Mouse (Mus musculus) spleen, adult 2 months (tissue): Measurements from ENCODE around the gene Tas2r118.

Experiments
- CTCF ChIP-seq: fragments of 200-500 bp; IDR thresholded peaks from 2 replicates; pipeline ENCODE4 v1.5.1; 2011; ENCODE audit warnings: mild to moderate bottlenecking, inconsistent platforms; ENCODE audit not compliant: insufficient read depth, insufficient read length, insufficient replicate concordance; ENCODE audit errors: extremely low read depth
- POLR2A ChIP-seq: fragments of 200-500 bp; IDR thresholded peaks from 2 replicates; pipeline ENCODE4 v1.6.1; 2011; ENCODE audit warnings: low read depth, low read length, inconsistent platforms

DNA sequence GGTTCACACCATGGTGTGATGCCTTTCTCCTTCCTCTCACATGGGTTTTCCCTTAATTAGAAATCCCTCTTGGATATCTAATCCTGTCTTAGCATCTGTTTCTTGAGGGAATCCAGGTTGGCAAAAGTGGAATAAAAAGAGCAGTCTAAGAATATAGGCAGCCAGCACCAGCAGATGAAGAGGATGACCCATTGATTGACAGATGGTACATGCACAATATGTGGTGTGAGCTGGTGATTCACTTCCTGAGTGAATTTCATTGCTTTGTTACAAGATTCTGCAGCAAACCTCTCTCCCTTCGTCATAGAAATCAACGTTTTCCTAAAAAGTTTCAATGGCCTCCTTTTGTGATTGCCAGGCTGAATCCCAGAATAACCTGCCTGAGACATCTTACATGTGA is 23.4 kb upstream of the Tas2r118 start:
- TF ChIP-seq CTCF = no peak
- TF ChIP-seq POLR2A = no peak
